Comparison of ENCODE assay signal across 8 mouse cellular contexts in the genomic region with DNA sequence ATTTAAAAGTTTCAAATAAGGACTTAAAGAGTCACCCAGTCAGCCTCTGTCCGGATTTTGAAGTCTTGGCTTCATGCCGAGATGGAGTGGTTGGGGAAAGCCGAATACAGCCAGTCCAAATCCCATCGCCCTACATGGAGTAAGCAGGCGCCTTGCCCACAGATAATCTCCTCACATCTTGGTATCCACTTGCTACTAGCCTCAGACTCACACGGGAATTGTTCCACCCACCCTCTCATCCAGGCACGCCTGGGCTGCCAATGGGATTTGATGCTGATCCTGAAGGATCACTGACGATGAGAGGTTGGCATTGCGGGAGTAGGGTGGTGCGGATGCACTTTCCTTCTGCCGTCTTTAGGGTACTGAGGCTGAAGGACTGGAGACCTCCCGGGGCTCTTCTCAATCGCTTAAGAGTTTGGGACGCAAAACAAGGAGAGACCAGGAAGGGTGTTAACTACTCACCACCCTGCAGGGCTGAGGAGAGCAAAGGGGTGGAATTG. TPM values are rescaled to one million over a fixed set of nuclear protein-coding genes. Genes with fewer than 3 reads are reported as not detected.
A peak's percentile ranks its signal among the peaks of the same experiment; 100 is the strongest.
DNase-seq lines count a peak whose midpoint lies in the region; ATAC-seq and TF ChIP-seq lines count a peak whose summit lies in the region.

Gene Dnajc14 (plus strand): TSS at position 292 of the 500 bp plus-strand sequence.

- H3K27ac ChIP-seq in MEL (ENCODE audit: control insufficient read depth, low read depth, low read length) = peak within 1 kb of the TSS; percentile 86
- H3K27ac ChIP-seq in brown adipose tissue, adult 24 weeks (replicated peaks; ENCODE audit: low read depth, low read length) = peak within 1 kb of the TSS; percentile 96
- peak within 1 kb of the TSS; percentile 99 for H3K27ac ChIP-seq in forebrain, embryonic 15.5 days (replicated peaks)
- peak within 1 kb of the TSS; percentile 98 for H3K27ac ChIP-seq in heart, postnatal 0 days (ENCODE audit: low read depth)
- peak within 1 kb of the TSS; percentile 90 for H3K27ac ChIP-seq in liver, embryonic 13.5 days

- peak within 1 kb of the TSS; percentile 90 for H3K9ac ChIP-seq in MEL (ENCODE audit: control insufficient read depth, low read depth, low read length, poor library complexity, severe bottlenecking)
- peak within 1 kb of the TSS; percentile 80 for H3K9ac ChIP-seq in forebrain, embryonic 15.5 days (replicated peaks)
- peak within 1 kb of the TSS; percentile 79 for H3K9ac ChIP-seq in heart, postnatal 0 days (replicated peaks; ENCODE audit: low read depth, low read length)
- H3K9ac ChIP-seq in liver, embryonic 13.5 days = peak within 1 kb of the TSS; percentile 87

- H3K79me2 ChIP-seq in MEL (ENCODE audit: control insufficient read depth, insufficient read depth, low read length, poor library complexity) = peaks cover 26% of the 10 kb centered on the region

- no peak for TF ChIP-seq RAD21 in MEL (IDR thresholded peaks at IDR 0.05; ENCODE audit: low read depth, low read length)

- H3K36me3 ChIP-seq in MEL (ENCODE audit: control insufficient read depth in 1 of 2, insufficient read depth in 2 of 2, low read length in 2 of 2) = peaks cover 0 to 8% of the 10 kb centered on the region in 2 experiments; a peak in 2 of 4 replicates
- H3K36me3 ChIP-seq in forebrain, embryonic 15.5 days = peaks cover 7% of the 10 kb centered on the region; the same call in 1 of the 2 replicates
- peaks cover 20% of the 10 kb centered on the region for H3K36me3 ChIP-seq in heart, postnatal 0 days (replicated peaks; ENCODE audit: control insufficient read depth, insufficient read depth, low read length)
- H3K36me3 ChIP-seq in liver, embryonic 13.5 days = peaks cover 16% of the 10 kb centered on the region

- WGBS in forebrain, embryonic 15.5 days = 0% methylated on average over 14 of the region's 14 CpGs
- WGBS in heart, postnatal 0 days = 0% methylated on average over 14 of the region's 14 CpGs
- WGBS in liver, embryonic 13.5 days (ENCODE audit: insufficient replicate concordance) = 4% methylated on average over 14 of the region's 14 CpGs

- H3K4me3 ChIP-seq in MEL (ENCODE audit: control insufficient read depth in 1 of 2, insufficient read depth in 1 of 2, low read depth in 2 of 2, low read length in 2 of 2) = peak within 1 kb of the TSS; percentile 86 to 92
- peak within 1 kb of the TSS; percentile 92 for H3K4me3 ChIP-seq in brown adipose tissue, adult 24 weeks (ENCODE audit: insufficient read depth, low read depth, low read length)
- H3K4me3 ChIP-seq in forebrain, embryonic 15.5 days = peak within 1 kb of the TSS; percentile 57
- peak within 1 kb of the TSS; percentile 73 for H3K4me3 ChIP-seq in heart, postnatal 0 days (ENCODE audit: low read depth, low read length)
- peak within 1 kb of the TSS; percentile 82 for H3K4me3 ChIP-seq in liver, embryonic 13.5 days (replicated peaks)

- H3K9me3 ChIP-seq in MEL (replicated peaks; ENCODE audit: insufficient read depth, low read length) = no peaks in the 10 kb centered on the region
- no peaks in the 10 kb centered on the region for H3K9me3 ChIP-seq in forebrain, embryonic 15.5 days
- no peaks in the 10 kb centered on the region for H3K9me3 ChIP-seq in heart, postnatal 0 days (replicated peaks; ENCODE audit: control insufficient read depth, low read length)
- no peaks in the 10 kb centered on the region for H3K9me3 ChIP-seq in liver, embryonic 13.5 days (replicated peaks)

- peak within 1 kb of the TSS; percentile 75 for H3K4me2 ChIP-seq in forebrain, embryonic 15.5 days (replicated peaks)
- peak within 1 kb of the TSS; percentile 80 for H3K4me2 ChIP-seq in heart, postnatal 0 days (ENCODE audit: low read depth, low read length)
- H3K4me2 ChIP-seq in liver, embryonic 13.5 days = peak within 1 kb of the TSS; percentile 95

- no peak for TF ChIP-seq POLR2A in MEL (IDR thresholded peaks at IDR 0.05; ENCODE audit: control insufficient read depth in 1 of 2, insufficient read depth in 1 of 2, low read depth in 1 of 2, low read length in 2 of 2, poor library complexity in 1 of 2)

- no peak for TF ChIP-seq CTCF in MEL (IDR thresholded peaks at IDR 0.05 in 2 of 3, conservative IDR thresholded peaks at IDR 0.05 in 1 of 3; ENCODE audit: control insufficient read depth in 1 of 3, insufficient read depth in 1 of 3, low read depth in 2 of 3, low read length in 3 of 3, poor library complexity in 1 of 3, severe bottlenecking in 1 of 3)
- TF ChIP-seq CTCF in heart, postnatal 0 days (IDR thresholded peaks at IDR 0.05; ENCODE audit: low read depth) = no peak

- H3K4me1 ChIP-seq in MEL (ENCODE audit: control insufficient read depth in 1 of 2, insufficient read depth in 2 of 2, low read length in 2 of 2) = peaks cover 5 to 11% of the 10 kb centered on the region in 2 experiments; a peak in 3 of 4 replicates
- peaks cover 14% of the 10 kb centered on the region for H3K4me1 ChIP-seq in brown adipose tissue, adult 24 weeks (ENCODE audit: control insufficient read depth, insufficient read depth, insufficient read length, low read length)
- peaks cover 43% of the 10 kb centered on the region for H3K4me1 ChIP-seq in forebrain, embryonic 15.5 days
- H3K4me1 ChIP-seq in heart, postnatal 0 days (ENCODE audit: control insufficient read depth, insufficient read depth) = peaks cover 34% of the 10 kb centered on the region
- H3K4me1 ChIP-seq in liver, embryonic 13.5 days (replicated peaks) = peaks cover 51% of the 10 kb centered on the region

- DNase-seq in MEL (ENCODE audit: low read depth, low spot score) = no peak
- peak; percentile 52 for DNase-seq in heart, postnatal 0 days (ENCODE audit: low spot score)
- peak; percentile 45 to 64 for DNase-seq in kidney, postnatal 36 days
- DNase-seq in liver, embryonic 13.5 days = no peak
- peak; percentile 30 for DNase-seq in naive thymus-derived CD4-positive, alpha-beta T cell, adult 2 months (ENCODE audit: low read depth)
- DNase-seq in urinary bladder, adult 18-20 months (ENCODE audit: low spot score in 2 of 2) = peak; percentile 44 to 57

- peak; percentile 24; the same call in 1 of the 2 replicates for ATAC-seq in forebrain, embryonic 15.5 days (replicated peaks)
- ATAC-seq in heart, postnatal 0 days (ENCODE audit: insufficient read depth, low read depth) = no peak; the same call in 1 of the 2 replicates
- no peak for ATAC-seq in liver, embryonic 13.5 days (ENCODE audit: low read depth)

- no peak for TF ChIP-seq EP300 in MEL (IDR thresholded peaks at IDR 0.05; ENCODE audit: low read depth in 1 of 2, low read length in 2 of 2)
- no peak for TF ChIP-seq EP300 in heart, postnatal 0 days (IDR thresholded peaks at IDR 0.05; ENCODE audit: low read depth)

- no peaks in the 10 kb centered on the region for H3K27me3 ChIP-seq in MEL (ENCODE audit: control insufficient read depth in 1 of 2, insufficient read depth in 2 of 2, low read length in 2 of 2)
- H3K27me3 ChIP-seq in forebrain, embryonic 15.5 days = no peaks in the 10 kb centered on the region
- no peaks in the 10 kb centered on the region for H3K27me3 ChIP-seq in heart, postnatal 0 days (ENCODE audit: control insufficient read depth, insufficient read depth, low read length)
- peaks cover 7% of the 10 kb centered on the region for H3K27me3 ChIP-seq in liver, embryonic 13.5 days

TF ChIP-seq in MEL, 35 proteins besides CTCF, POLR2A, EP300 and RAD21:
- no peak for TF ChIP-seq MEF2A (IDR thresholded peaks at IDR 0.05; ENCODE audit: extremely low read depth, insufficient replicate concordance, low read depth, low read length, poor library complexity, severe bottlenecking)
- TF ChIP-seq NELFE (IDR thresholded peaks at IDR 0.05; ENCODE audit: low read depth, low read length) = 0 out of 2 replicates have a peak, but pooled peaks have one; percentile 19
- TF ChIP-seq MYC (IDR thresholded peaks at IDR 0.05; ENCODE audit: low read depth, low read length) = no peak
- TF ChIP-seq SMC3 (IDR thresholded peaks at IDR 0.05; ENCODE audit: low read depth, low read length) = no peak
- TF ChIP-seq CHD2 (IDR thresholded peaks at IDR 0.05; ENCODE audit: low read length) = no peak
- no peak for TF ChIP-seq JUND (IDR thresholded peaks at IDR 0.05; ENCODE audit: low read depth, low read length)
- 0 out of 2 replicates have a peak, but pooled peaks have one; percentile 6 for TF ChIP-seq SIN3A (IDR thresholded peaks at IDR 0.05; ENCODE audit: low read length)
- TF ChIP-seq ETS1 (IDR thresholded peaks at IDR 0.05; ENCODE audit: low read depth, low read length) = no peak
- no peak; the same call in 1 of the 2 replicates for TF ChIP-seq KAT2A (conservative IDR thresholded peaks at IDR 0.05; ENCODE audit: low read depth, low read length)
- TF ChIP-seq USF1 (IDR thresholded peaks at IDR 0.05; ENCODE audit: low read depth, low read length) = no peak
- TF ChIP-seq ZC3H11A (IDR thresholded peaks at IDR 0.05; ENCODE audit: low read depth, low read length) = no peak
- TF ChIP-seq MAZ (IDR thresholded peaks at IDR 0.05; ENCODE audit: low read depth, low read length) = no peak
- no peak for TF ChIP-seq ZNF384 (IDR thresholded peaks at IDR 0.05; ENCODE audit: low read depth, low read length)
- TF ChIP-seq TAL1 (IDR thresholded peaks at IDR 0.05; ENCODE audit: low read length) = no peak
- no peak for TF ChIP-seq ELF1 (IDR thresholded peaks at IDR 0.05; ENCODE audit: low read depth, low read length)
- TF ChIP-seq POLR2AphosphoS5 (IDR thresholded peaks at IDR 0.05; ENCODE audit: borderline replicate concordance, low read depth, low read length) = no peak

RNA-seq across cellular contexts. Expression of gene Dnajc14, which starts in this region (rescaled TPM):
- 22.2 and 27.7 TPM in 2 replicates for total RNA-seq in MEL (2012; rRNA removed)
- 10 to 100 TPM in 1 of 2 experiments, not detected in 1; 36.7 TPM for polyA plus RNA-seq in MEL (2012; ENCODE audit: insufficient read depth in 1 of 2, insufficient read length in 2 of 2, low read depth in 1 of 2, low replicate concordance in 2 of 2, missing spikeins in 1 of 2)
- 29.6 and 38.8 TPM in 2 replicates for polyA plus RNA-seq in brown adipose tissue, adult 24 weeks (2012; ENCODE audit: insufficient read depth, insufficient read length, missing spikeins)
- polyA plus RNA-seq in forebrain, embryonic 15.5 days (2015; fragmentation: Nextera tagmentation; extraction: Ambion mirVana) = 60.4 and 62.8 TPM in 2 replicates
- 28.6 and 29.7 TPM in 2 replicates for total RNA-seq in heart, postnatal 0 days (2014; rRNA removed; ENCODE audit: low replicate concordance)
- polyA plus RNA-seq in heart, postnatal 0 days (2015; fragmentation: Nextera tagmentation; extraction: Ambion mirVana) = 27.6 and 29.8 TPM in 2 replicates
- 20.4 and 23.6 TPM in 2 replicates for polyA plus RNA-seq in liver, embryonic 13.5 days (2015; fragmentation: Nextera tagmentation; extraction: Ambion mirVana)

Comparison
In these comparisons a context has a peak if more than half of its experiments do, and no peak if none do; other contexts are left out.
1. DNase-seq: peak in heart, postnatal 0 days (single experiment), kidney, postnatal 36 days (2 of 2), naive thymus-derived CD4-positive, alpha-beta T cell, adult 2 months (single experiment) and urinary bladder, adult 18-20 months (2 of 2); none in MEL (single experiment) and liver, embryonic 13.5 days (single experiment).
2. Peak in every context shown above with its lines, with median percentiles within 50 percentile points of each other: H3K27ac ChIP-seq, H3K4me3 ChIP-seq, H3K9ac ChIP-seq and H3K4me2 ChIP-seq.